Mouse (Mus musculus) lung, adult 2 months (tissue): ENCODE measurements around the gene St7l. TPM values are rescaled to one million over a fixed set of nuclear protein-coding genes. Genes with fewer than 3 reads are reported as not detected.
A peak's percentile ranks its signal among the peaks of the same experiment; 100 is the strongest.
"Not testable (repeated sequence)": the region's sequence is repeated elsewhere in the genome, so short reads cannot be mapped to it uniquely, and the experiment has no call there.

Source experiments
- DNase-seq: peaks from one replicate; pipeline ENCODE4 v3.0.0; 2022
- H3K4me1 ChIP-seq: fragments of 200-500 bp; 2 replicates; pipeline ENCODE4 v1.6.1; 2011; ENCODE audit warnings: low read length; ENCODE audit not compliant: control insufficient read depth, insufficient read depth
- H3K4me3 ChIP-seq: fragments of 200-500 bp; replicated peaks from 2 replicates; pipeline ENCODE3; 2011; ENCODE audit warnings: low read depth, mild to moderate bottlenecking, control low read depth, low read length; ENCODE audit errors: extremely low read depth
- CTCF ChIP-seq: fragments of 200-500 bp; IDR thresholded peaks from 2 replicates; pipeline ENCODE4 v1.5.1; 2011; ENCODE audit warnings: mild to moderate bottlenecking, low read length, control low read depth; ENCODE audit not compliant: insufficient read depth
- POLR2A ChIP-seq: fragments of 200-500 bp; IDR thresholded peaks from 2 replicates; pipeline ENCODE4 v1.6.1; 2011; ENCODE audit warnings: low read depth, mild to moderate bottlenecking, control low read depth, low read length, borderline replicate concordance; ENCODE audit errors: extremely low read depth
- WGBS: fragments of 180-500 bp; shearing (Covaris S2); methylation state at CpG from one replicate; pipeline ENCODE4 v1.1.7; 2018; 5-methylcytosine and 5-hydroxymethylcytosine counted together
- polyA plus RNA-seq: library from polyadenylated mRNA; depleted of rRNA; stranded (reverse); fragments of >200 nt; gene quantifications from 2 replicates; pipeline ENCODE4 v1.2.3, GENCODE M21; 2012

Gene St7l
- polyA plus RNA-seq, 1 experiment: 7.8 TPM

DNA sequence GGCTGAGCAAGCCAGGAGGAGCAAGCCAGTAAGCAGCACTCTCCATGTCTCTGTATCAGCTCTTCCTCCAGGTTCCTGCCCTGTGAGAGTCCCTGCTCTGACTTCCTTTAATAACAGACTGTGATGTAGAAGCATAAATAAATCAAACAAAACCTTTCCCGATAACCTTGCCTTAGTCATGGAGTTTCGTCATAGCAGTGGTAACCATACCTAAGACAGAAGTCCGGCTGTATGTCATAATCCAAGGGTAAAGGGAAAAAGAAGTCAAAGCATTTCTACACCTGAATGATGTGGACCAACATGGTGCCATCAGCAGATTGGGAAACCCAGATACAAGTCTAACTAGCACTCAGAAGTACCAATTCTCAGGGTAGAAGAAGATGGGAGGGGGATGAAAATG is 28.0 kb upstream of the St7l start:
- 87% methylated on average over 3 of the region's 3 CpGs for WGBS
- H3K4me3 ChIP-seq: no peak overlapping the region
- DNase-seq: no peak
- TF ChIP-seq POLR2A (no peak), CTCF (no peak)
- H3K4me1 ChIP-seq: no peaks in the 10 kb centered on the region

GRCm38 (mm10) chr3:104841049-104841448 is 22.8 kb upstream of the St7l start:
- WGBS: 93% methylated on average over 5 of the region's 5 CpGs
- TF ChIP-seq CTCF: no peak
- TF ChIP-seq POLR2A: no peak
- no peaks in the 10 kb centered on the region for H3K4me1 ChIP-seq
- no peak for DNase-seq
- H3K4me3 ChIP-seq: no peak overlapping the region

GRCm38 (mm10) chr3:104846601-104847000 is 17.2 kb upstream of the St7l start:
- no peak overlapping the region for H3K4me3 ChIP-seq
- TF ChIP-seq POLR2A (no peak), CTCF (no peak)
- 81% methylated on average over 4 of the region's 4 CpGs for WGBS
- H3K4me1 ChIP-seq: peaks cover 4% of the 10 kb centered on the region; the same call in 1 of the 2 replicates
- DNase-seq: no peak

DNA sequence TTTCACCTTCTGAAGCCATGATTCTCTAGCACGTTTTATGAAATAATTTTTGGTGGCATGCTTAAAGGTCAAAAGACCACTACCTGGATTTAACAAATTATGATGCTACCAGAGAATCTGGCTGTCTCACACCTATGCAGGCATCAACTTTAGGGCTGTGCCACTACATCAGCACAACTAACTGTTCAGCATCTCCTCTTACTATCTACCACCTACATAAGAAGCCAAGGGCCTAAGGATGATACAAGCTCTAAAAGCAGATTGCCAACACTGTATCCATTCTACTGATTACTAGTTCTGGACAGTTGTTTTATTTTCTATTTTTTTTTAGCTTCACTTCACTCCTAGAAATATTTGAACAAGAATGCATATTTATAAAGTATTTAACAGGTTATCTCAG is 9.3 kb upstream of the St7l start:
- no peak for TF ChIP-seq POLR2A
- no peak for TF ChIP-seq CTCF
- DNase-seq: no peak
- no peak overlapping the region for H3K4me3 ChIP-seq
- 86% methylated on average over 1 of the region's 1 CpGs for WGBS
- peaks cover 7% of the 10 kb centered on the region for H3K4me1 ChIP-seq

DNA sequence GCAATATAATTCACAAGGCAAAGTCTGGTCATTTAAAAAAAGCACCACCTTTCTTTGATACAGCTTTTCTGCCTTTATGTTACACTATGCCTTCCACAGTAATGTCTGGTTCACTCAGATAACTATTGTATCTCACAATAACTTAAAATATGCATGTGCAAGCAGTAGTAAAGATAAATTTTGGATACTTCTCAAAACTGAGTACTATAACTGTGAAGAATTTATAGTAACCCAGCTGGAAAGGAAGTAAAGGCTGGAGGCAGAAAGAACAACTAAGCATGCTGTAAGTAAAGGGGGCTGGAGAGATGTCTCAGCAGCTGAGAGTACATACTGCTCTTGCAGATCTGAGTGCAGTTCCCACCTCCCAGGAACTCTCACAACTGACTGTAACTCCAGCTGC is 8.9 kb upstream of the St7l start:
- Histone ChIP-seq H3K4me1 (peaks cover 7% of the 10 kb centered on the region), H3K4me3 (no peak overlapping the region)
- no peak for TF ChIP-seq CTCF
- TF ChIP-seq POLR2A: no peak
- DNase-seq: no peak

DNA sequence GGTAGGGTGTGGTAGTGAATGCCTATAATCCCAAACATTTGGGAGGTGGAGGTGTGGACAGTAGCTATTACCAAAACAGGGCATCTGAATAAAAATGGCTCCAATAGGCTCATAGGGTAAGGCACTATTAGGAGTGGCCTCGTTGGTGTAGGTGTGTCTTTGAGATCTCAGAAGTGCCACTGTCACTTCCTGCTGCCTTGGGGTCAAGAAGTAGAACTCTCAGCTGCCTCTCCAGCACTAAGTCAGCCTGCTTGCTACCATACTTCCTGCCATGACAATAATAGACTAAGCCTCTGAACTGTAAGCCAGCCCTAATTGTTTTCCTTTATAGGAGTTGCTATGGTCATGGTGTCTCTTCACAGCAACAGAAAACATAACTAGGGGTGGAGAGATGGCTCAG is 7.7 kb upstream of the St7l start:
- 38% methylated on average over 1 of the region's 1 CpGs for WGBS
- peaks cover 7% of the 10 kb centered on the region for H3K4me1 ChIP-seq
- DNase-seq: no peak

DNA sequence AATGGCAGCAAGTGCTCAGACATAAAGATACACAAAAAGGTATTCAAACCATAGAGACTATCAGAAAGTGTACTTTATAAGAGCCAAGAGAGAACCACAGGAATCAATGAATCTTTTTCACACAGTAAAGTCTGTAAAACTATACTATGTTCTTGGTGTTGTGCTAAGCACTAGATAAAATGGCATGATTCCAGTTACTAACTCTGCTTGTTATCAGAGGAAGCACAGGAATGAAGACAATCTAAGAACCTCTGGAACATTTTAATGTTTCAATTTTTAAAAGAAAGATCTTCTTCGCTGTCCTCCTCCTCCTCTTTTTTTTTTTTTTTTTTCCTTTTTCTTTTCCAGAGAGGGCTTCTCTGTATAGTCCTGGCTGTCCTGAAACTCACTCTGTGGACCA is 5.2 kb upstream of the St7l start:
- peaks cover 15% of the 10 kb centered on the region for H3K4me1 ChIP-seq
- WGBS: 86% methylated on average over 1 of the region's 1 CpGs
- no peak for TF ChIP-seq CTCF
- no peak for TF ChIP-seq POLR2A
- H3K4me3 ChIP-seq: no peak overlapping the region
- no peak for DNase-seq

More for the DNA sequence above, 7.7 kb upstream of the St7l start:
- no peak overlapping the region for H3K4me3 ChIP-seq
- TF ChIP-seq CTCF (no peak), POLR2A (no peak)

DNA sequence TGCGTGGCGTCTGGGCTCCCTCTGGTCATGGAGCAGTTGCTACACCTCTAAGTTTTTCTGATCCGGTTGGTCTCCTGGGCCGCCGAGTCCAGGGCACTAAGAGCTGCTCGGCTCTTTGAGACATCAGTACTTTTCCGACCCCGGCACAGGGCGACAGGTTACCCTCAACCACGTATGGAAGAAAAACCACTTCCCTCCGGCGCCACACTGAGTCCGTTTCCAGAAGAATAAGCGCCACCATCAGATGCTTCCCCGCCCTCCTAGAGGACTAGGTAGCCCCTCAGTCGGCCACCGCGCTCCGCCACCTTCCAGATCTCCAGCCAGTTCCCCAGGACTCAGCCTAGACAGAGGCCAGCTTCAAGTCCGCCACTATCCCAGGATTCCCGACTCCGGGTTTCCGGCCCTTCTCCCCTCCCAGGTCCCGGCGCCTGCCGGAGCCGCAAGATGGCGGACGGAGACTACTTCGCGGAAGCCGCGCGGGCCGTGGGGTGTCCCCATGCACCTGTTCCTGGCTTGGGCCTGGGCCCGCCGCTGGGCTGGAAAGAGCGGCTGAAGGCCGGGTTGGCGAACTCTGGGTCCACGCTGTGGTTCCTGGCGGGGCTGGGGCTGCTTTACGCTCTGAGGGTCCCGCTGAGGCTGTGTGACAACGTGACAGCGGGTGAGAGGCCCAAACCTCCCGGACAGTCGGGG is 991 bp downstream of the St7l start:
- H3K4me1 ChIP-seq: peaks cover 15% of the 10 kb centered on the region
- TF ChIP-seq POLR2A (peak; percentile 74), CTCF (no peak)
- 0% methylated on average over 48 of the region's 48 CpGs for WGBS

GRCm38 (mm10) chr3:104865341-104865788 is 1.6 kb downstream of the St7l start:
- H3K4me1 ChIP-seq: peaks cover 15% of the 10 kb centered on the region
- no peak for TF ChIP-seq CTCF
- TF ChIP-seq POLR2A: no peak
- WGBS: under 1% methylated on average over 12 of the region's 12 CpGs
- DNase-seq: no peak
- peak overlapping the region; percentile 95 for H3K4me3 ChIP-seq

More for the DNA sequence above, 991 bp downstream of the St7l start:
- H3K4me3 ChIP-seq: peak overlapping the region; percentile 95
- peak; percentile 91 for DNase-seq

GRCm38 (mm10) chr3:104866674-104867073 is 2.9 kb downstream of the St7l start:
- not testable (repeated sequence) for DNase-seq, H3K4me3 ChIP-seq
- peaks cover 14% of the 10 kb centered on the region for H3K4me1 ChIP-seq
